Mouse (Mus musculus) T-helper 2 cell (primary cell): ENCODE results near the gene Tshz2.
"Not testable (repeated sequence)": the region's sequence is repeated elsewhere in the genome, so short reads cannot be mapped to it uniquely, and the experiment has no call there.

Experiments used
- in situ Hi-C: fragments of 300-600 bp; cut with MboI, MseI; formaldehyde crosslinking; loops from one replicate; pipeline ENCODE4 v1.15.1; 2025; ENCODE audit warnings: high pct_unique_total_duplicates

Tshz2 gene

GRCm38 (mm10) chr2:169632338-169633151 lies at the start of gene Tshz2:
Gene Tshz2 (plus strand): TSS chr2:169633013.
- in situ Hi-C loops = no loop called here

- in situ Hi-C loops = no loop called here
Observed at GRCm38 (mm10) chr2:169583476-169583875, 49.3 kb upstream of the Tshz2 start.

GRCm38 (mm10) chr2:169584745-169585456 lies 47.9 kb upstream of the Tshz2 start:
- in situ Hi-C loops = no loop called here

GRCm38 (mm10) chr2:169585631-169586285 lies 47.1 kb upstream of the Tshz2 start:
- in situ Hi-C loops = no loop called here

- in situ Hi-C loops = no loop called here
Observed at GRCm38 (mm10) chr2:169586688-169587087, 46.1 kb upstream of the Tshz2 start.

- in situ Hi-C loops = not testable (repeated sequence)
Observed at GRCm38 (mm10) chr2:169587645-169588044, 45.2 kb upstream of the Tshz2 start, which contains the start of gene Gm11011. Gene Gm11011 (minus strand): TSS chr2:169587745.

- in situ Hi-C loops = no loop called here
Observed at GRCm38 (mm10) chr2:169589697-169590096, 43.1 kb upstream of the Tshz2 start.

GRCm38 (mm10) chr2:169590412-169590811 lies 42.4 kb upstream of the Tshz2 start:
- in situ Hi-C loops = no loop called here

GRCm38 (mm10) chr2:169593742-169594141 lies 39.1 kb upstream of the Tshz2 start:
- in situ Hi-C loops = no loop called here

- in situ Hi-C loops = no loop called here
Observed at GRCm38 (mm10) chr2:169597357-169597756, 35.5 kb upstream of the Tshz2 start.

- in situ Hi-C loops = no loop called here
Observed at GRCm38 (mm10) chr2:169597971-169598370, 34.8 kb upstream of the Tshz2 start.

- in situ Hi-C loops = no loop called here
Observed at GRCm38 (mm10) chr2:169599591-169599990, 33.2 kb upstream of the Tshz2 start.

- in situ Hi-C loops = no loop called here
Observed at GRCm38 (mm10) chr2:169600163-169600562, 32.6 kb upstream of the Tshz2 start.

GRCm38 (mm10) chr2:169606901-169607678 lies 25.7 kb upstream of the Tshz2 start:
- in situ Hi-C loops = no loop called here

- in situ Hi-C loops = no loop called here
Observed at GRCm38 (mm10) chr2:169607787-169608186, 25.0 kb upstream of the Tshz2 start.

- in situ Hi-C loops = no loop called here
Observed at GRCm38 (mm10) chr2:169609956-169610355, 22.9 kb upstream of the Tshz2 start.

- in situ Hi-C loops = no loop called here
Observed at GRCm38 (mm10) chr2:169610882-169611281, 21.9 kb upstream of the Tshz2 start.

- in situ Hi-C loops = no loop called here
Observed at GRCm38 (mm10) chr2:169611557-169611956, 21.3 kb upstream of the Tshz2 start.

GRCm38 (mm10) chr2:169614683-169615082 lies 18.1 kb upstream of the Tshz2 start:
- in situ Hi-C loops = no loop called here

- in situ Hi-C loops = no loop called here
Observed at GRCm38 (mm10) chr2:169615998-169616397, 16.8 kb upstream of the Tshz2 start.

GRCm38 (mm10) chr2:169621201-169621710 lies 11.6 kb upstream of the Tshz2 start:
- in situ Hi-C loops = no loop called here
